Mouse (Mus musculus): ENCODE measurements around the gene Cep250.
A peak's percentile ranks its signal among the peaks of the same experiment; 100 is the strongest.

Gene Cep250

GRCm38 (mm10) chr2:155973348-155973747 lies 17.1 kb downstream of the Cep250 start:
- DNase-seq = no peak

DNA sequence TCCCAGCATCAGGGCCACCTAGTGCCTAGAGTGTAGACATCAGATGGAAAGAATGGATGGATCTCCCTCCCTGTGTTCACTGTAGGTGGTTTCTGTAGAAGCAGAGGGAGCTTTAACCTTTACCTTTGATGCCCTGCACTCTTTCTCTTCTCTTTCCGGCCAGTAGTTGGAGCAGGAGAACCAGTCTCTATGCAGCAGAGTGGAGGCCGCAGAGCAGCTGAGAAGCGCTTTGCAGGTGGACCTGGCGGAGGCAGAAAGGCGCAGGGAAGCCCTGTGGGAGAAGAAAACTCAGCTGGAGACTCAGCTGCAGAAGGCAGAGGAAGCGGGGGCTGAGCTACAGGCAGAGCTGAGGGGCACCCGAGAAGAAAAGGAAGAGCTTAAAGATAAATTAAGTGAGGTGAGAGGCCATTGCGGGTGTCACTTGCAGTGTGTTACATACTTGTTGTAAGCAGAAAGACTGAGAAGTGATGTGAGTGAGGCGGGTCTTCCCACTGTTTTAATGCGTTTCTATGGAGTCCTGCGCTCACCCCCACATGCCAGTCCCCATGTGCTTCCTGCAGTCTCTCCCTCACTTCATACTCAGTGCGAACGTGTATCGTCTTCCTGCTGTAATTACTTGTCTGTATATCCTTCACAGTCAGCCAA lies 18.0 kb downstream of the Cep250 start:
- DNase-seq = peak in 1 of 2 experiments; percentile 16

DNA sequence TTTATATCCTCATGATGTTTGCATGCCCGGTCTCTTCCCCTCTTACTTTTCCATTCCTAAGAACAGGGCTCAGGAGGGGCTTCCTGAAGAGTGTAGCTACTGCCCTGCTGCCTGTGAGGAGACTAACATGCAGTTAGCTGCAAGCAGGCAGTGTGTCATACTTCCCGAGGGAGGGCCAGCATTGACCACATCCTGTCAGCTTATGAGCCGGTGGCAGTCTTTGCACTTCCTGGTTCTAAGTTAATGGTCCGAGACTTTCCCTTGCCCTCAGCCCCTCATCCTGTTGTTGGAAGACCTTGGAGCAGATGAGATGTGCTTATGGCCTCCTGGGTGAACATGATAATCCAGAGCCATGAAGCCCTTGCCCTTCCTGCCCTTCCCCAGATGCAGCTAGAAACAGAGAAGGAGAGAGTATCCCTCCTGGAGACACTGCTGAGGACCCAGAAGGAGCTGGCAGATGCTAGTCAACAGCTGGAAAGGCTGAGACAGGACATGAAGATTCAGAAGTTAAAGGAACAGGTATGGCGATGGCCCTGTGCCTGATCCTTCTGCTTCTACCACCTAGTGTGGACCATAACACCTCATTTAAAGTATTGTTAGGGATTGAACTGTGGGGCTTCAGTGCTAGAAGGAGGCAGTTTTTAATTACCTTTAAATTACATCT lies 23.2 kb downstream of the Cep250 start:
- peak; percentile 47 to 65 for DNase-seq

DNA sequence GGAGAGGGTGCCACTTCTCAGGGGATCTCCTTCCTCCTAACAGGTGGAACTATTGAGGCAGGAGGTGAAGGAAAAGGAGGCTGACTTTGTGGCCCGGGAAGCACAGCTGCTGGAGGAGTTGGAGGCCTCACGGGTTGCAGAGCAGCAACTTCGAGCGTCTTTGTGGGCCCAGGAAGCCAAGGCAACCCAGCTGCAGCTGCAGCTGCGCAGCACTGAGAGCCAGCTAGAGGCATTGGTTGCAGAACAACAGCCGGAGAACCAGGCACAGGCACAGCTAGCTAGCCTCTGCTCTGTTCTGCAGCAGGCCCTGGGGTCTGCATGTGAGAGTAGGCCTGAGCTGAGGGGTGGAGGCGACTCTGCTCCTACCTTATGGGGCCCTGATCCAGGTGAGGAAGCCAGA lies 29.5 kb downstream of the Cep250 start:
- no peak for DNase-seq

- no peak for DNase-seq
Measured at GRCm38 (mm10) chr2:155987131-155987530, 30.9 kb downstream of the Cep250 start.

DNA sequence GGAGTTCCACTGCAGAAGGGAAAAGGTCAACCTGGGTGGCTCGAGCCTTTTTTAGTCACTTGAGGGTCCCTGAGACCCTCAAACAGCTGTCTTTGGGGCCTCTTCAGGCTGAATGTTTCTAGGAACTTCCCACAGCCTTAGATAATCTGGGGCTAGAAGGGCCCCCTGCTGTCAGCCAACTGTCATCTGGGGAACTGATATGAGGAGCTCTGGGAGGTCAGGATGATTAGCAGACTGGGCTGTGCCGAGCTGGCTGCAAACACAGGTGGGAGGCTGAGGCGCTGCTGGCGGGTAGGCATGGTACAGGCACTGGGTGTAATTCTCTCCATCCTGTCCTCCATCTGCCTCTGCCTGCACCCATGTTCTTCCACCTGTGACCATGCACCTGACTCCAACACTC lies 32.8 kb downstream of the Cep250 start:
- no peak for DNase-seq

- DNase-seq = no peak
Measured at GRCm38 (mm10) chr2:155991151-155991550, 34.9 kb downstream of the Cep250 start.

DNA sequence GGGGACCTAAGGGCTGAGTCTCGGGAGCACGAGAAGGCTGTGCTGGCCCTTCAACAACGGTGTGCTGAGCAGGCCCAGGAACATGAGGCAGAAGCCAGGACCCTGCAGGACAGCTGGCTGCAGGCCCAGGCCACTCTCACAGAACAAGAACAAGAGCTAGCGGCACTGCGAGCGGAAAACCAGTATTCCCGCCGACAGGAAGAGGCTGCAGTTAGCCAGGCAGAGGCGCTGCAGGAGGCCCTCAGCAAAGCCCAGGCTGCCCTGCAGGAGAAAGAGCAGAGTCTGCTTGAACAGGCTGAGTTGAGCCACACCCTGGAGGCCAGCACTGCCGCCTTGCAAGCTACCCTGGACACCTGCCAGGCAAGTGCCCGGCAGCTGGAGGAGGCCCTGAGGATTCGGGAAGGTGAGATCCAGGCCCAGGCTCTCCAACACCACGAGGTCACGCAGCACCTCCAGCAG lies 35.6 kb downstream of the Cep250 start:
- peak; percentile 81 to 85 for DNase-seq

DNA sequence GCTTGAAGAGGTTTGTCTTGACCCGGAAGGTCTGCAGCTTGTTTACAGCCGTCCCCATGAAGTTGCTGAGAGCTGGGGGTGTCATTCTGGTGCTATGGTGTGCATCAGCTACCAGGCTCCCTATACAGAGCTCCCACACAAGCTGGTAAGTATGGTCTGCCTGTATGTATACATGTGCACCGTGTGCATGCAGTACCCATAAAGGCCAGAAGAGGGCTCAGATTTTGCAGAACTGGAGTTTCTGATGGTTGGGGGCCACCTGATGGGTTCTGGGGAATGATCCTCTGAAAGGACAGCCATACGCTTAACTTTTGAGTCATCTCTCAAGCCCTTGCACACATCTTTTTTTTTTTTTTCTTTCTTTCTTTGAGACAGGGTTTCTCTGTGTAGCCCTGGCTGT lies 49.1 kb downstream of the Cep250 start:
- DNase-seq = peak in 1 of 2 experiments; percentile 43

GRCm38 (mm10) chr2:156007888-156008532 lies 51.8 kb downstream of the Cep250 start, which contains the start of the genes 6430550D23Rik and Ergic3:
TSS of gene 6430550D23Rik (minus strand) at chr2:156007977.
TSS of gene Ergic3 (plus strand) at chr2:156008045.
- peak; percentile 99 for DNase-seq

- no peak for DNase-seq
Measured at GRCm38 (mm10) chr2:156018106-156018505, 61.8 kb downstream of the Cep250 start.

DNA sequence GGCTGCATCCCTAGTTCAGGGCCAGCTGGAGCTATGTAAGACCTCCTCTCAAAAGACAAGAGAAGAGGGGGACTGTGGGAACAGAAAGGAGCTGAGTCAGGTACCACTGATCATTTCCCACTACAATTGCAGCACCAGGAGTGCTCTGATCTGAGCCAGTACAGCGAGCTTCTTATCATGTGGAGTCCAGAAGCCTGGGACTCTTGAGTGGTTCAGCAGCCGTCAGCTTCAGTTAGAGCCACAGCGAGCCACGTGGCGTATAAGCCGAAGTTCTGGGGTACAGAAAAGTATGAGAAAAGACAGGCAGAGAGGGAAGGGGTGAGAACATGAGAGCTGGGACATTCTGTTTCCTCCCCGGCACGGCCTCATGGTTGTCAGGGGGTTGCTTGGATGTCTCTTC lies 65.0 kb downstream of the Cep250 start:
- DNase-seq = no peak

GRCm38 (mm10) chr2:156021765-156022164 lies 65.5 kb downstream of the Cep250 start:
- DNase-seq = no peak

- DNase-seq = peak in 1 of 2 experiments; percentile 20
Measured at GRCm38 (mm10) chr2:156025482-156025881, 69.2 kb downstream of the Cep250 start.

DNA sequence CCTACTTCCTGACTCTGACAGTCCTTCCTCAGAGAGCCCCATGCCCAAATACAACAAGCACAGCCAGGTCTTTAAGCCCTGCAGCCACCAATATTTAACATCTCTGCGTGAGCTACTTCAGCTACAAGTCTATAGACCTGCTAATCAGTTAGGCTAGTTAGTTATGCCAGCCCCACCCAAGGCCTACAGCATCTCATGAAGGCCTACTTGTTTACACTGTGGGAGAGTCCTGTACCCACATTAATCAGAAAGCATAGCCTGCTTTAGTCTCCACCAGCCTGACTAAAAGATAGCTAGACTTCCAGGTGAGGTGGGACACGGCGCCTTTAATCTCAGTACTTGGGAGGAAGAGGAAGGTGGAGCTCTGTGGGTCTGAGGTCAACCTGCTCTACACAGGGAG lies 83.1 kb downstream of the Cep250 start:
- no peak for DNase-seq

GRCm38 (mm10) chr2:156042903-156043302 lies 86.6 kb downstream of the Cep250 start:
- no peak for DNase-seq

GRCm38 (mm10) chr2:156047929-156048328 lies 91.7 kb downstream of the Cep250 start:
- peak; percentile 29 to 51 for DNase-seq
